Mouse (Mus musculus) myocyte (in vitro differentiated cells): ENCODE measurements at regions not wholly inside any gene's neighbourhood (a gene's known extent, or its start where the extent isn't known, plus 50 kb on each side); places are given as distances from the start of the nearest gene placed in this dataset.

Experiments
- CEBPB ChIP-seq: IDR thresholded peaks from 2 replicates; pipeline ENCODE4 v1.6.1; 2011; ENCODE audit warnings: mild to moderate bottlenecking, moderate library complexity; ENCODE audit not compliant: poor library complexity, insufficient read depth, severe bottlenecking
- E2F4 ChIP-seq: IDR thresholded peaks from one replicate; pipeline ENCODE4 v1.6.1; 2011; ENCODE audit warnings: mild to moderate bottlenecking, control low read depth, moderate library complexity; ENCODE audit not compliant: insufficient read depth
- MAX ChIP-seq: IDR thresholded peaks from one replicate; pipeline ENCODE4 v1.6.1; 2011; ENCODE audit warnings: low read depth, mild to moderate bottlenecking, control low read depth
- MYOG ChIP-seq, 3 experiments: IDR thresholded peaks; one replicate each; pipeline ENCODE4 v1.6.1; 2011; ENCODE audit warnings: control low read depth in 2 of 3, low read depth in 2 of 3, mild to moderate bottlenecking in 2 of 3; ENCODE audit not compliant: insufficient read length in 2 of 3, control insufficient read depth in 1 of 3, insufficient read depth in 1 of 3
- POLR2A ChIP-seq: IDR thresholded peaks from one replicate; pipeline ENCODE4 v1.6.1; 2011; ENCODE audit warnings: low read depth, mild to moderate bottlenecking, control low read depth, moderate library complexity; ENCODE audit not compliant: insufficient read length
- POLR2AphosphoS2 ChIP-seq: IDR thresholded peaks from one replicate; pipeline ENCODE4 v1.6.1; 2011; ENCODE audit warnings: low read depth, control low read depth; ENCODE audit not compliant: insufficient read length
- TCF12 ChIP-seq: IDR thresholded peaks from one replicate; pipeline ENCODE4 v1.6.1; 2011; ENCODE audit warnings: mild to moderate bottlenecking, control low read depth; ENCODE audit not compliant: poor library complexity, insufficient read depth, severe bottlenecking
- TCF3 ChIP-seq: IDR thresholded peaks from one replicate; pipeline ENCODE4 v1.6.1; 2011; ENCODE audit warnings: low read depth, control low read depth; ENCODE audit not compliant: insufficient read length
- USF1 ChIP-seq: IDR thresholded peaks from one replicate; pipeline ENCODE4 v1.6.1; 2011; ENCODE audit warnings: low read depth, mild to moderate bottlenecking, control low read depth, moderate library complexity

- TF ChIP-seq MAX (no peak), POLR2A (no peak), CEBPB (no peak), USF1 (no peak), E2F4 (no peak), MYOG (IDR thresholded peaks at IDR 0.05; ENCODE audit: control insufficient read depth in 1 of 3, insufficient read depth in 1 of 3, insufficient read length in 2 of 3, low read depth in 2 of 3) (no peak), TCF12 (no peak), TCF3 (no peak), POLR2AphosphoS2 (no peak)
These were observed 439.6 kb upstream of the Atp2b1 start for GRCm38 (mm10) chr10:98474581-98474980.
